Mouse (Mus musculus) CH12F3 (cell line): ENCODE results near the gene Clba1.
"Not testable (repeated sequence)": the region's sequence is repeated elsewhere in the genome, so short reads cannot be mapped to it uniquely, and the experiment has no call there.

ENCODE experiments used
- in situ Hi-C: fragments of 300-500 bp; cut with MboI; formaldehyde crosslinking; loops from 2 replicates; pipeline ENCODE4 v1.14.3; 2020; ENCODE audit warnings: low sequenced_read_pairs

Gene Clba1

DNA sequence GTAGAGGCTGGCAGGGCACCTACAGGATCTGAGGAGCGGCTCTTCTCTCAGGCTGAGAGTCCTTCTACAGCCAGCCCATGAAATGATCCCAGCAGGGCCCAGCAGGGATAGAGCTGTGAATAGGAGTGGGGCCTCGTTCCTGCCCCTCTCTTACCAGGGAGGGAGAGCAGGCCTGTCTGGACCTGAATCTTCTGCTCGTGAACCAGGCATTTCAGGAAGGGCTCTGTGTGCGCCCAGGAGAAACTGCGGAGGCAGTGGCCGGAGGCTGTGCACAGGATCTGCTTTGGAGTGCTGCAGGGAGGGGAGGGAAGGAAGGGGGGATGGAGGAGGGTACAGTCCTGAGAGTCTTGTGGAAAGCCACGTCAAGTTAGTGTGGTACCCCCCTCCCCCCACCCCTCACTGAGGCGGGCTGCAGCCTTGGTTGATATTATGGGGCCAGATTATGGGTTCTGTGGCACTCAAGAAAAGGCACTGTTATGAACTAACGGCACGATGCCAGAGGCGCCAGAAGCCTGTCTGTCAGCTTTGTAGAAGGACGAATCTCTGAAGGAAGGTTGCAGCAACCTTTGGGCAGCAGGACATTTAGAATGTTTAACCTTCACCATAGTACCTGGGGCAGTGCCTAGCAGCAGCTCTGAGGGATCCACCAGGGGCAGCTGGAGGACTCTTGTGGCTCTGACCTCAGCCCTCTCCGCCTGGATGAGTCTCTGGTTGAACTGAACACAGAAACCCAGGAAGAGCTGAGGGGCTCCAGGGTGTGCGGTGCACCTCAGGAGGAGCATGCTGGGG is 6.1 kb downstream of the Clba1 start:
- in situ Hi-C loops, result no loop called here

DNA sequence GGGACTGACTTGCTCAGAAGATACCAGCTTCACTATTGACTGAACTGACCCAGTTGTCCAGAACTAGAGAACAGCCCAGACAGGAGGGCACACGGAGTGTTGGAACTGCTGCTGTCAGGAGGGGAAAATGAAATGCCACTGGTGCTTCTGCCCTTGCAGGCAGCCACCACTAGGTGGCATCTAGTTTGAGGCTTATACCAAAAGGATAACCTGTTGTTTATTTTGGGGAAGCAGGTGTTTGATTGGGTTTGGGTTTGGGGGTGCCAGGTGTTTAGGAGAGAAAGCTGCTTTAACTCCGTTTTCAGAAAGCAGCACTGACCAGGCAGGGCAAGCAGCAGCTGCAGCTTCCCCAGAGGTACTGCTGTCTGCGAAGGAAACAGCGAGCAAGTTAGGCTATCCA is 7.6 kb downstream of the Clba1 start:
- in situ Hi-C loops, result no loop called here

DNA sequence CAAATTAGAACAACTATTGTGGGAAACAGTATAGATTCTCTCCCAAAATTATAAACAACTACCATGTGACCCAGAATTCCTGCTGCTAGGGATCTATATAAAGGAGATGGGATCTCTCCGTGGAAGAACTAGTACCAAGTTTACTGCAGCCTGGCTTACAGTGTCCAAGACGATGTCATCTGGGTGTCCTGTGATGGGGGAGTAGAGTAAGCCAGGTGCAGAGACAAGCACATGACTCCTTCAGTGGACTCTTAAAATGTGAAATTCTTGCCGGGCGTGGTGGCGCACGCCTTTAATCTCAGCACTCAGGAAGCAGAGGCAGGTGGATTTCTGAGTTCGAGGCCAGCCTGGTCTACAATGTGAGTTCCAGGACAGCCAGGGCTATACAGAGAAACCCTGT is 8.1 kb downstream of the Clba1 start:
- in situ Hi-C loops, result not testable (repeated sequence)

DNA sequence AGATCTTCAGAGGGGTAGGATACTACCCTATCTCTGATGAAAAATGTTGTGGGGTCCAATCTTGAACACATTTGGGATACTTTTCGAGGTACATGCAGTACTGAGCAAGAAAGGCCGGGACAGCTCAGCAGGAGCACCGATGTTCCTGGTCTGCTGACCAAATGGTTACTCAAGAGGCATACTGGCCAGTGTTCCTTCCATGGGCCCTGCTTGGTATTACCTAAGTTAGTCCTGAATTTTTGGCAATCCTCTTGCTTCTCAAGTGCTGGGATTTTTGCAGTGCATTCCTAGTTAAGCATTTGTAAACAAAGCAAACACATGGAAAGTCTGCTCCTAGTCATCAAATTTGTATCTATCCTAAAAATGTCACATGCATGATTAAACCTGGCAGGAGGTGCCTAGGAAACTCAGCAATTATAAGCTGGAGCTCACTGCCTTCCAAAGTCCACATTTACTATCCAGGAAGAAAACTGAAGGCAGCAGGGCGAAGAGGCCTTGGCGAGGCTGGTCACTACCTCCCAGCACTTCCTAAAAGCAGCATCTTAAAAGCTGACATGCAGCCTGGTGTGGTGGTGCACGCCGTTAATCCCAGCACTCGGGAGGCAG is 10.4 kb downstream of the Clba1 start:
- in situ Hi-C loops, result no loop called here

DNA sequence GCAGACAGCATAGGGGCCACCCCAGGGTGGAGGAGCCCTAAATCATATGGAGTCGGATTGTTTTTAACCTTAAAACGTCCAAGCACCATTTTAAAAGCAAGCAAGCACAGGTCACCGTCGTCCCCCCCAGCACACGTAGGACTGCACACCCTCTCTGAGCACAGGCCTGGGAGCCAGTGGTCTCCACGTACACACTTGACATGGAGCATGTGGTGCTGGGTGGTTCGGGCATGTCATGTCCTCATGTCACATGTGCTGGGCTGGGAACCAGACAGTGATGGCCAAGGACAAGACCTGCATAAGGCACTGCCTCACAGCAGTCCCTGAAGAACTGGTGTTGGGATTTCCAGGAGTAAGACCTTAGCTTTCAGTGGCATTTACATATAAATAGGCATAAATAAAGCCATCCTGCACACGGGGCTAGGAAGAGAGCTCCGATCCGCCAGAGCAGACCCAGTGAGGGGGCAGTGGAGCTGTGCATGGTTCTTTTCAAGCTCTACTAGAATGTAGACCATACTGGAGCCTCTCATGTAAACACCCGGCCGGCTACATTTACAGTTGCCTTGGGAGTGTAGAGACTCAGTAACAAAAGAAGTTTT is 11.8 kb downstream of the Clba1 start:
- in situ Hi-C loops, result no loop called here

DNA sequence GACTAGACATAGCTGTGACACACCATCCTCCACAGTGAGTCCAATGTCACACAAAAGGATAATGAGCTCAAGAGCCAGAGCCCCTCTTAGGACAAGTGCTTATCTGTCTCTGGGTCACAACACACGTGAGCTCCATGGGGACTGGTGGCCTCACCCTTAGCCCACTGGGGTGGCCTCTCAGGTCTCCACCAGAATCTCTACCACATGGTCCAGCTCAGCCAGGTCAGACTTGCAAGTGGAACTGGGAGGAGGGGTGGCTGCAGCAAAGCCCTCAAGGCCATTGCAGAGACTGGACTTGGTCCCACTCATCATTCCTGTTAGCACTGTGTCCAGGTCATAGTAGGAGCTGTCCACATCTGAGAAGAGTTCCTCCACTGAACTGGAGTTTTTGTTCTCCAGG is 12.5 kb downstream of the Clba1 start:
- in situ Hi-C loops, result no loop called here

DNA sequence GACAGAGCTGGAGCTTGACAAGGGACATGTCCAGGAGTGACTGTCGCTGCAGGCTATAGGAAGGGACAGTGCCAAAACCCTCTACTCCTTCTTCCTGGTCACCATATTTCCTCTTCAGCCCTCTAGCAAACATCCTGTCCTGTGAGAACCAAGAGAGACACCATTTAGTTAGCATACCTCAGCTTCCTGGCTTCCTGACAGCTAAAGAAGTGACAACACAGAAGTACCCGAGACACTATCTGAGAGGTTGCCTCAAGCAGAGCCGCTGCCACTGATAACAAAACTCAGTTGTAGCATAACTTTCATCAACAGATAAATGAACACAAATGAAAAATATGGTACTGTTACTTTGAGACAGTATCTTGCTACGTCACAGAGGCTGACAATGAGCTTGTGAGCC is 13.2 kb downstream of the Clba1 start:
- in situ Hi-C loops, result no loop called here

DNA sequence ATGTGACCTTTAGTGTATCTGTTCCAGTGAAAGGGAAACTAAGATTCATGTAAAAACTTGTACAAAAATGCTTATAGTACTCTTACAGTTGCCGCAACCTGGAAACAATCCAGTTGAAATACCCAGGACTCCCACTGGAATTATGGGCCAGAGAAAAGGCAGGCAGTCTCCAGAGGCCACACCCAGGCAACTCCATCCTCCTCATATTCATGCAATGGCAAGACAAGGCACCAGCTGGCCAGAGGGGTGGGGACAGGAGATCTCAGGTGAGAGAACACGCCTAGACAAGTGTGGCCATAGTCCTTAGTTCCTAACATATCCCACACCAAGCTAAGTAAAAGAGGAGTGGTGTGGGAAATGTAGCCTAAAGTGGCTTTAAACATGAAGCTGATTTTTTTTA is 13.9 kb downstream of the Clba1 start:
- in situ Hi-C loops, result no loop called here

DNA sequence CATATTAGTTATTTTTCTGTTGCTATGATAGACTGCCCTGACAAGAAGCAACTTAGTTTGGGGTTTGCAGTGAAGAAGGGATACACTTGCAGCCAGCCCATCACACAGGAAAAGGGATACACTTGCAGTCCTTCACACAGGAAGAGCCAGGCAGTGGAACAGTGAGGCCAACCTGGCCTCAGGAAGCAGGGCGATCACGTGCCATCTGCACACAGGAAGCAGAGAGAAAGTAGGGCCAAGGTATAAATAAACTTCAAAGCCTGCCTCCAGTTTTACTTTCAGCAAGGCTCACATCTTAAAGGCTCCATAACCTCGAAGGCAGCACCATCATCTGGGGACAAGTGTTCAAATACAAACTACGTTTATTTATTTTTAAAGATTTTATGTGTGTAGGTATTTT is 14.5 kb downstream of the Clba1 start:
- in situ Hi-C loops, result no loop called here

DNA sequence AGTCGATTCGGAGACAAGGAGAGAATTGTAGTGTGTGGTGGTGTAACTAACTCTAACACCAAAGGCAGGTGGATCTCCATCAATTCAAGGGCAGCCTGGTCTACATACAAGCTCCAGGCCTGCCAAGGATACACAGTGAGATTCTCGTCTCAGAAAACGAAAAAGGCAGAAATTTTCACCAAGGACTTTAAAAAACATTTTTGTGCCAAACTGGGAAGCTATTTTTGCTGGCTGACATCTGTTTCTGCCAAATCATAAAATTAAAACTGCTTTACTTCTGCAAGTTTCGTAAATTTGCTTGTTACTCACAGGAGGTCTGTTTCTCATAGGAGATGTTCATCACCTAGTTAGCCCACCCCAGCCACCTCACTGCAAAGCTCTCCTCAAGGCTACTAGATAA is 17.2 kb downstream of the Clba1 start:
- in situ Hi-C loops, result no loop called here

DNA sequence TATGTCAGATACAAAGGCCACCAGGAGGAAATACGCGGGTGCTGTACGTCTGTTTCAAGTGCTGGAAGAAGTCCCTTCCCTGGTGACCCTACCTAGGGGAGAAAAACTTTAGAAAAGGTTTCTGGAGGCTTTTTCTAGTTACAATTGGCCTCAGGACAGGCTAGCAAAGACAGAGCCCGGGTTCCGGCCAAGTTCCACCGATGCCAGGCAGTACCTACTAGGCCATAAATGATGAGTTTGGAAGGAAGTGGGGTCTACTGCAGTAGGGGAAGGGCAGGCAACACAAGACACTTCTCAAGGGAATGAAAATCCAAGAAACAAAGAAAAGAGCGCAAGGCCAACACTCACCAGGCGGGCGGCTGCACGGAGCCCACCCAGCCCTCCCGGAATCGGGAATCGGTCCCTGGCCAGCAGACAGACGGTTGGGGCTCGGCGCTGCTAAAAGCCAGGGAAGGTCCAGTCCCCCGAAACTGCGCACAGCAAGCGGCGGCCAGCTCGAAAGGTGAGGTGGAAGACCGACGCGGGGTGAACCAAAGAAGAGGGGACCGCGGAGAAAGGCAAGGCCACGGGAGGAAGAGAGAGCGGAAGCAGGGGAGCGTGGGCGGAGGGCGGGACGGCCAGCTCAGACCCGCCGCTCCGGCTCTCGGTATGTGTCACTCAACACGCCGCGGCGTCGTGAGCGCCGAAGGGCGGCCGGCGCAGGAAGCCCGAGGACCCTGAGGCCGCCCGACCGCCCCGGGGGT is 19.9 kb downstream of the Clba1 start:
- in situ Hi-C loops, result no loop called here

DNA sequence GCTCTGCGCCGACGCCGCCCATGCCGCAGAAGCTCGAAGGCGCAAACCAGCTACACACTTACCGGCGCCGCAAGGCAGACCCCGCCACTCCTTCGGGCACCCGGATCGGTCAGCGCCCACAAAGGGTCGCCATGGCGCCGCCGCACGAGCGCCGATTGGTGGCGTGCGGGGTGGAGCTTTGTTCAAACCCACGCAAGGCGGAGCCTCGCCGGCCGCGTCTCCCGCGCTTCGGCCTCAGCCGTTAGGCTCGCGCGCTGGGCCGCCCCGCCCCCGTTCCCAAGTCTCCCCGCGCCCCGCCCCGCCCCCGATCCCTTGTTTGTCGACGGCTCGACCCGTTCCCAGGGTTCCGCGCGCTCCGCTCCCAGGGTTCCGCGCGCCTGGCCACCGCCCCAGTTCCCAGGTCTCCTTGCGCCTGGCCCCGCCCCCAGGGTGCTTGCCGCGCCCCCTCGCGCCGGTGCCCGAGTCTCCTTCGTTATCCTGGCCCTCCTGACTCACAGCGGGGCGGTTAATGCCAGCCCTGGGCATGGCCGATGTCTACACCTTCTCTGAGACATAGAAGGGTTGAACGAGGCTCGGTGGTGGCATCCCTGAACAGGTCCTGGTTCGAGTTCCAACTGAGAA is 20.6 kb downstream of the Clba1 start, which contains the start of gene Cdca4:
Cdca4 (minus strand) TSS at position 180 of the 621 bp plus-strand sequence.
- in situ Hi-C loops, result no loop called here

DNA sequence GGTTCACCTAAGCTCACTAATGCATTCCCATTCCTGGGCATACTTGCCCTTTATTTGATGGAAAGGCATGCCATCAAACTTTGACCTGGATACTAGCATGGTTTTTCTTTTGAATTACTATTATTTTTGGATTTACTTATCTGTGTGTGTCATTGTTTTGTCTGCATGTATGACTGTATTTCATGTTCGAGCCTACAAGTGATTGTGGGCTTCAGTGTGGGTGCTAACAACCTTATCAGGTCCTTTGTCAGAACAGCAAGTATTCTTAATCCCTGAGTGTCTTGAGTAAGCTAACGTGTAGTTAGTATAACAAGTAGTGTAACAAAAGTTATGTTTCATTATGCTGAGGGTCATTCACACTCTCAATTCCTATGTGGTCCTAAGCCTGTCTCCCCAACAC is 21.4 kb downstream of the Clba1 start:
- in situ Hi-C loops, result no loop called here

DNA sequence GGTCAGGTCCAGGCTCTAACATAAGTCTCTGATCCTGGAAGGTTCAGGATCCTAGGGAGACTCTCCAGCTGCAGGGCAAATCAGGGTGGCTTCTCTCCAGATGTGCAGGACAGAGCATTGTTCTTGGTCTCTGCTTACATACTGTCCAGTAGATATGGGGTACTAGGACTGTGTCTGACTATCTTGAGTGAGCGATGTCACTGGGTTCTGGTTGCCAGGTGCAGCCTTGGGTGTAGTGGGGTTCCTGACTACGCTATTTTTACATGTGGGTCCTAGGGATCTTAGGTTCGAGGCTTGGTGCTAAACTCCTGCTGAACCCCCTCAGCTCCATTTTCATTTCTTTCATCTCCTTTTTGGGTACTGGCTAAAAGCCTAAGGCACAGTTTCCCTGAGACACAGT is 21.8 kb downstream of the Clba1 start:
- in situ Hi-C loops, result no loop called here

DNA sequence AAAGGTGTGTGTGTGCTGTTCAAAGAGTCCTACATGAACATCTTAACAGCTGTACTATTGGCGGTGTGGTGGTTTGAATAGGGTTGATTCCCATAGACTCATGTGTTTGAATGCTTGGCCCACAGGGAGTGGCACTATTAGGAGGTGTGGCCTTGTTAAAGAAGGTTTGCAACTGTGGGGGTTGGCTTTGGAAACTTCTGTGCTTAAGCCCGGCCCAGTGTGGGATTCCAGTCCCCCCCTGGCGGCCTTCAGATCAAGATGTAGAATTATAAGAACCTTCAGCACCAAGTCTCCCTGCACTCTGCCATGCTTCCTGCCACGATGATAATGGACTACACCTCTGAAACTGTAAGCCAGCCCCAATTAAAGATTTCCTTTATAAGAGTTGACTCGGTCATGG is 23.7 kb downstream of the Clba1 start:
- in situ Hi-C loops, result no loop called here

DNA sequence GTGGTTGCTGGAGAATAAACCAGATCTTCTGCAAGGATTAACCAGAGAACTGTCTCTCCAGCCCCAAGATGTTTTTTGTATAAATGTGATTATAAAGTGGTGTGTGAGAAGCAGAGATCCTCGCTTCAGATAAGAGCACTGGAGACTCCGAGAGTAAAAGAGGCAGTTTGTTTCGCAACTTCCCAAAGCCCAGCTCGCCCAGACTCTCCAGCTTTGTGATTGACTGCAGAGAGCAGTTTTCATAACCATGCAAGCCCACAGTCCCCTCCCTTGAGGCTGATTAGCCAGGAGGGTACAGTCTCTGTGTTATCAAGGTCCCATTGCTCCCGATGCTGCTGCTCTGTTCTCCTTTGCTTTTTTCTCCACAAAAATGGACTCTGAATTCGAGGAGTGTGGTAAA is 24.8 kb downstream of the Clba1 start:
- in situ Hi-C loops, result no loop called here

DNA sequence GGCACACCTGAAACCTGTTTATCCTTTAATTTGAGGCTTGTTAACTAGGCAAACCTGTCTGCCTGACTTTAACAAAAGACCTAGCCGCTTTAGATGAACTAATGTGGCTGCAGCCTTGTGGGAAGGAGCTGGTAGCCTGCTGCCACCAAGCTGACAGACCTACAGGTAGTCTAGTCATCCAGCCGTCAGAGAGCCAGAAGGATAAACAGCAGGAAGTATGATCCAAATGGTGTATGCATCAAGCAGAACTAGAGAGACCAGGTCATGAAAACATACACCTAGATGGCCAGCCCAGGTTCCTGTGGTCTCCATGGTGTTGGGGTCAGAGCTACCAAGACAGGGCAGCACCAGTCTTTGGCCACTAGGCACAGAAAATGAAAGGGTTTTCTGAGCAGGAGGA is 26.3 kb downstream of the Clba1 start:
- in situ Hi-C loops, result no loop called here

DNA sequence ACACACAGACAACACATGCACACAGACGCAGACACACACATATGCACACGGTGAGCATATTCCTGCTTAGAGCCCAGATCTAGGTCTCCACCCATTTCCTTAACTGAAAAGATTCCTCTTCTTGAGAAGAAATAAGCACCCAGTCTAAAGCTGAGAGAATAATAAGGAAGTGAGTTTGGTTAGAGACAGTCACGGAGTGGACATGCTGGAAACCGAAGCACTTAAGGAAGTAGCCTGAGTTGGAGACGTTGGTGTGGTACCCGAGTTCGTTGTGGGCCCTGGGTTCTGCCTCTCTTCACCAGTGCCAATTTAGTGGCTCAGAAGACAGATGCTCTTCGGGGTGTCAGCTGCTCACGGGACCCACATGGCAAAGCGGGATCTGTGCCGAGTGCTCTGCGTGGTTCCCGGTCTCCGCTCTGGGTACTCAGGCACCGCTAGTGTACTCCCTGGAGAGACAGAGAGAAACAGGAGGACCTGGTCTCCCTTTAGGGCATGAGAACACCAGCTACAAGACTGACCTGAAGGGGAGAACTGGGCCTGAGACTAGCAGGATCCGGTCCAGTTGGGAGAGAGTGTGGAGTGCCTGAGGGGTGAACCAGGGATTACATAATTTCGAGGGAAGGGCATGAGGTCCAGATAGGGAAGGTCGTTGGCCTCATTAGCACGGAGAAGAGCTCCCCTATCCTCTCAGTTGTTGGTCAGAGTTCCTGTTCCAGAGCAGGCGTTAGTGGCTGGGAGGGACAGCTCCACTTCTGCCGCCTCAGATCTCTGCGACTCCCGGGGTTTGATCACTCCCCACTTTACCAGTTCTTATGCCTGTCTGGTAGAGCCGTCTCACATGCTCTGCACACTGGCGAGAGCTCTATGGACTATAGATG is 31.7 kb downstream of the Clba1 start:
- in situ Hi-C loops, result no loop called here

DNA sequence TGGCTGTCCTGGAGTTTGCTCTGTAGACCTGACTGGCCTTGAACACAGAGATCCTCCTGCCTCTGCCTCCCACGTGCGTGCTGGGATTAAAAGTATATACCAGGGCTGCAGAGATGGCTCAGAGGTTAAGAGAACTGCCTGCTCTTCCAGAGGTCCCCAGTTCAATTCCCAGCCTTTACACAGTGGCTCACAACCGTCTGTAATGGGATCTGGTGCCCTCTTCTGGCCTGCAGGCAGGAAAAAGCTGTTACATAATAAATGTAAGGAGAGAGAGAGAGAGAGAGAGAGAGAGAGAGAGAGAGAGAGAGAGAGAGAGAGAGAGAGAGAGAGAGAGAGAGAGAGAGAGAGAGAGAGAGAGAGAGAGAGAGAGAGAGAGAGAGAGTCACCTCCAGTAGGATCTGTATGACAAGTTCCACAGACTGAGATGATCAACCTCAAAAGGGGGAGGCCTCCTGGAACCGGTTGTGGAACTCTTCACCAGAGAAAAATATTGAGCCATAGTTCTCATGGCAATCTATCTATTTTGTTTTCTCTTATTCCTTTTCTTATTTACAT is 32.7 kb downstream of the Clba1 start:
- in situ Hi-C loops, result not testable (repeated sequence)

DNA sequence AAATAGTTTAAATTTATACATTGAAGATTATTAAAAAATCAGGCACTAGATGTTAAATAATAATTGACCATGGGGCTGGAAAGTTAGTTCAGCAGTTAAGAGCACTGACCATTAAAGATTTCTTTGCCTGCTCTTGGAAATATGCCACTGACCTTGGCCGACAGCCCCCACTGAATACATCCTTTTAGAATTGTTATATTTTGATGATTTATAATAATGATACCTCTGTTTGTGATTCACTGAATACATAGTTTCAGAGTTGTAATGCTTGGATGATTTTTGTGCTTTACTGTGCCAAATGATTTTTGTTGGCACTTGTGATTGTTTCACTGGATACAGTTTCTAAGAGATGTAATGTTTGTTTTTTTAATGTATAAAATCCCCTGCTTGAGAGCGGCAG is 33.4 kb downstream of the Clba1 start:
- in situ Hi-C loops, result not testable (repeated sequence)
